Mouse (Mus musculus) adrenal gland, adult 2 months (tissue): Measurements from ENCODE around the gene Ninj1. TPM values are rescaled to one million over a fixed set of nuclear protein-coding genes. Genes with fewer than 3 reads are reported as not detected.
A peak's percentile ranks its signal among the peaks of the same experiment; 100 is the strongest.

Experiments used
- DNase-seq: peaks from one replicate; pipeline ENCODE4 v3.0.0; 2021
- polyA plus RNA-seq: library from polyadenylated mRNA; depleted of rRNA; stranded (reverse); fragments of >200 nt; gene quantifications from 2 replicates; pipeline ENCODE4 v1.2.3, GENCODE M21; 2012
- total RNA-seq, 2 experiments: library from RNA; stranded (reverse); gene quantifications; 2 replicates each; pipeline ENCODE4 v1.2.3; 2021

The Ninj1 gene
- total and polyA plus RNA-seq, 3 experiments, result 64.9 to 303 (median 66.3) TPM

DNA sequence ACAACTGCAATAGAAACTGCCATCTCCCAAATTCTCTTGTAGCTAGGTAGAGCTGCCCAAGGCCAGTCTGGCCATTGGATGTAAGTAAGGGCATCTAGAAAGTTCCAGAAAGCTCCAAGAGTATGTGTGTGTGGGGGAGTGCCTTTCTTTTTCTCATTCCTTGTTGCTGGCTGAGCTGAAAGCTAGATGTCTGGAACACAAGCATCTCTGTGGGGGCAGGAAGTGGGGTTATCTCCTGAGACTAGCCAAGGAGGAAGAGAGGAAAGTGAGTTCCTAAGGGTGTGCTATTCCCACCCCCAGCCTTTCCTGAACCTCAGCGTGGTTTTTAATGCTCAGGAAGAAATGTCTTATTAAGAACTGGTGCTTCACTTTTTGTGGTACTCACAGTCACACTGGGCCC is 15.6 kb upstream of the Ninj1 start:
- no peak for DNase-seq

DNA sequence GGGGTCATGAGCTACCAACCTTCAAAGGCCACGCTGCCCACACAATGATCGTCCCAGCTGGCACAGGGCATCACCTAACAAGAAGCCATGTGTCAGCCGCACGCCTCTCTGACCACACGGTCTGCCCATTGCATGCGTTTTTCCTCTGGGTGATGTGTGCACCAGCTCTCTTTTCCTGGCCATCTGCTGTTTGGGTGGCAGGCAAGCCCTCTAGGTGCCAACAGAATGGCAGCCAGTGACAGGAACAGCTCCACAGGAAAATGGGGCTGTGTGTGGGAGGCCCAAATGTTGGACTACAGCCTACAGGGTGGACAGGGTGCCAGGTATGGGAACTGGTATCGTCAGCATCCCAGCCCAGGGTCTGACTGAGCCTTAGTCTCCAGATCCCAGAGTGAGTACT is 14.9 kb upstream of the Ninj1 start:
- no peak for DNase-seq

DNA sequence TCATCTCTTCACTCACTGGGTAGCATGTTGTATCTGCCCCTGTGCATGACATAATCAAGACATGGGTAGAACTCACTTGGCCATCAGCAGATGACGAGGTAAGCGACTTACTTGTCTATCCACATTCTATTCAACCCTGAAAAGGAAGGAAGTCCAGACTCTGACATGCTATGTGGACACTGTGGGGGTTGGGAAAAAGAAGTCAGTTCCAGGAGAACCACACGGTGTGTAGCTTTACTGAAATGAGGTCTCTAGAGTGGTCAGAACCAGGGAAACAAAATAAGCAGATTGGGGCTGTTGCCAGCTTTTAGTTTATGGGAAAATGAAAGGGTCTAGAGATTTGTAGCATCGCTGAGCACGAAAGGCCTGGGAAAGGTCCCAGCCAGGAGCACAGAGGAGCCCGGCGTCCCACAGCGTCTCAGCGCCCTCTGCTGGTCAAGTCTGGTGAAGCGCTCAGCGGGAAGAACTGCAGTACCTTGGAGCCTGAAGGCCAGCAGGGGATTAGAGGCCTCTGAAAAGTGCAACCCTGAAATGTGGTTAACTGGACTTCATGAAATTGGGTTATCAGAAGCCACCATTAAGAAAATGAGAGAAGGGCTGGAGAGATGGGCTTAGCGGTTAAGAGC is 14.2 kb upstream of the Ninj1 start:
- DNase-seq, result peak; percentile 90

DNA sequence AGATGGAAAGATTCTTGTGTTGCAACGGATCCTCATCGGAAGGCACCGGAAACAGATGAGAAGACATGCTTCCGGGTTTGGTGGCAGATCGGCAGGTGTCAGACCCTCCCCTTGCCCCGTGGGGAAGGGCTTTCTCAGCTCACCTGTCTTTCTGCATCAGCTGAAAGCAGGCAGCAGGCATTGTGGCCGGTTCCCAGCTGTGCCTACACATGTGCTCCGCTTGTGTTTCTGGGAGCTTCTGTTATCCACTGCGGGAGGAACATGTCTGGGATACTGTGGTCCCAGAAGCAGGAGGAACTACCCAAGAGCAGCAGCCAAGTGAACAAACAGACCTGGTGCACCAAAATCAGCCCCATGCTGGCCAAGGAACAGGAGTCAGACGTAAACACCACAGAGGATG is 11.8 kb upstream of the Ninj1 start:
- no peak for DNase-seq

DNA sequence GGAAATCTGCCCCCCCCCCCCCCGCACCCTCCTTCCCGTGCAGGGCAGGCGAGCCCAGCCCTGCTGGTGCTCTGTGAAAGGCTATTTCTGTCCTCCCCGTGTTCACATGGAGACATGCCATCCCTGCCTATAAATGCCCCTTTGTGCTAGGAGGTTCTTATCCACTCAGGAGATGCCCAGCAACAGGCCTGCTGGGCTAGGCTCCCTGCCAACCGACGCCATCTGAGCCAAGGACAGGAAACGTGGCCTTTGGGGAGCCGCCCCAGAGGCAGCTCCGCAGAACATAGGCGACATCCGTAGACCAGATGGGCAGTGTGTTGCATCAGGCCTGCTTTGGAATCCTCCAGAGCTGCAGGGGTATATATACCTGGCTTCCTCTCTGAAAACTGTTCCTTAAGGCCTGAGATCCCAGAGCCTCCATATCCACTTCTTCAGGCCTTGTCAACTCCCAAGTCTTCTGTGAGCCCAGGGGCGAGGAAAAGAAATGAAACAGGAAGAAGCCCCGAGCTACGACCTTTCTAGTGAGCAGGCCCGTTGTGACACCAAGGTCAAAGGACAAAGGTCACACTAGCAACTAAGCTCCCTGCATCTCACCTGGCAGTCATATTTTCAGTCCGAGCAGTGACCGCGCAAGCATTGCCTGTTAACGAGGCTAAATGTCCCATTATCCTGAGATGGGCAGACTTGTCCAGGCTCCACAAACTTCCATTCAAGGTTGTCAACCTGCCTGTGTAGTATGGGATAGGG is 8.3 kb upstream of the Ninj1 start:
- peak; percentile 91 for DNase-seq

DNA sequence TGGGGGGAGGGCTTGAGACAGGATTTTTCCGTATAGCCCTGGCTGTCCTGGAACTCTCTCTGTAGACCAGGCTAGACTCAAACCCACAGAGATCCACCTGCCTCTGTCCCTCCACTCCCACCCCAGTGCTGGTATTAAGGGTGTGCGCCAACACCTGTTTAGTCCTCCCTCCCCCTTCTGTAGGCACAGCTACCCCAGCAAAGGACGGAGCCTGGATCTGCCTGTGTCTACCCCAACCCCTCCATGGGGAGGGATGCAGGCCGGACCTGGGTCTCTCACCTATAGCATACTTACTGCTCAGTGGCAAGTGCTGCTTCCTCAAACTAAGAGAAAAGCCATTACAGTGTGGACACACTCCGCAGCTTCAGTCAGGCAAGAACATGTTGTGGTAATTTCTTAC is 7.0 kb upstream of the Ninj1 start:
- no peak for DNase-seq

DNA sequence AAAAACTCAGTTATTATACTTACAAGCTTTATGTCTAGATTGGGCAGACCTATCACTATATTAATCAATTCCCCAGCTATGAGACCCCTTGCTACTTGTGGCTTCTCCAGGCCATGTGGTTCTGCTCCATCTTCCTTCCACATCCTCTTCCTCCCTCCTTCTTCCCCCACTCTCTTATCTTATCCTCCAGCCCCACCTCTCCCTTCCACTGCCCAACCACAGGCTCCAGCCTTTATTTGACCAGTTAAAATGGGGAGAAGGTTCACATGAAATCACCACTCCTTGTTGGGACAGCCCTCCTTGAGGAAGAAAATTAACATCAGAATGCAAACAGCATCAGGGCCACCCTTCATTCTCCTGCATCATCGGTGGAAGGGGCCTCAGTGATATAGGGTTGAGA is 6.6 kb upstream of the Ninj1 start:
- DNase-seq, result no peak

DNA sequence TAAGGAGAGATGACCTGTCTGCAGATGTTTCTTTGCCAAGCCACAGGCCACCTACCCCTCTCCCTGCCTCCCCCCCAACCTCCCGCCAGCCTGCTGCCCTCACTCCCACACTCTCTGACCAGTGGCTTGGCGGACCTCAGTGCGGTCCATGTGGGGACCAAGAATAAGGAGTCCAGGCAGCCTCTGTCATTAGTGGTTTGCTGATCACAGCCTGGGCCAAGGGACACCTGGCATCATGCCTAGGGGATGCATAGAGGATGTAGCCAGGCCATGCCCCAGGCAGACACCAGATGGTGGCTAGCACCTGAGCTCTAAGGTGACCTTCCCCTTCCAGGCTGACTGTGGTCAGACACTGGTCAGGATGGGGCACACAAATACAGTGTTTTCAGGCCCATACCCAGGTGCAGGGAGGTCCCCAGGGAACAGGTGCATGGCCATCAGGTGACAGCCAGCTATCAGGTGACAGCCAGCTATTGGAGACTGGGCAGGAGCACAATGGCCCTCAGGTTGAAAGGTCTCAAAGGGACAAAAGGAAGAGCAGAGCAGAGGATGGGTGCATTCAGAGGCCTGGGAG is 5.8 kb upstream of the Ninj1 start:
- DNase-seq, result no peak

DNA sequence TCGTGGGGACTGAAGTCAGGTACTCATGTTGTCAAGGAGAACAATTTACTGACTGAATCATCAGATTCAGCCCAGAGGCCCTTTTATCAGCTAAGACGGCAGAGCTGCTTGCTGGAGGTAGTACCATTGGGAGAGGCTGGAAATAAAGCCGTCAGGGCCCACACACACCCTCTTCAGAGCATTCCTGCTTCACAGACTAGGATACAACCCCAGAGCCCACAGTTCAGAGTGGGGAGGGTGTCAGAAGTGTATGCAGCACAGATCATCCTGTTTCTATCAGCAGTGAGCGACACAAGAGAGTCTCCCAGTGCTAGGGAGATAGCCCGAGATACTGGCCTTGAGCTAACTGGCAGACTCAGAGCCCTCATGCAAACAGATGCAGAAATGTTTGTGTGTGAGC is 4.1 kb upstream of the Ninj1 start:
- DNase-seq, result peak; percentile 62

DNA sequence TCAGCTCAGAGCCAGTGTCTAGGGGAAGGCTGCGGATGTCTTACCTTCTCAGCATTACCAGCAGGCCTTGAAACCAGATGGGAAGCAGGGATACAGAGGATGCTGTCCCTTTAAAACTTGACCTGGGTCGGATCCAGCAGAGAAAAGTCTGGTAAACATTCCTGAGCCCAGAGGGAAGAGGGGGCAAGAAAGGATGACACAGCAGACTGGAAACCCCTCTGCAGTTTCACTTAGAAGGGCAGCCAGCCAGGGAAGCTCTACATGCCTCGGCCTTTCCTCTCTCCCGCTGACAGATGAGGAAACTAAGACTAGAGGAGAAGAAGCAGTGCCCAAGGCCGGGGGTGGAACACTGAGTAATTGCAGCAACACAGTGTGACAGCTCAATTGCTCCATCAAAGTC is 3.6 kb upstream of the Ninj1 start:
- DNase-seq, result peak; percentile 66

DNA sequence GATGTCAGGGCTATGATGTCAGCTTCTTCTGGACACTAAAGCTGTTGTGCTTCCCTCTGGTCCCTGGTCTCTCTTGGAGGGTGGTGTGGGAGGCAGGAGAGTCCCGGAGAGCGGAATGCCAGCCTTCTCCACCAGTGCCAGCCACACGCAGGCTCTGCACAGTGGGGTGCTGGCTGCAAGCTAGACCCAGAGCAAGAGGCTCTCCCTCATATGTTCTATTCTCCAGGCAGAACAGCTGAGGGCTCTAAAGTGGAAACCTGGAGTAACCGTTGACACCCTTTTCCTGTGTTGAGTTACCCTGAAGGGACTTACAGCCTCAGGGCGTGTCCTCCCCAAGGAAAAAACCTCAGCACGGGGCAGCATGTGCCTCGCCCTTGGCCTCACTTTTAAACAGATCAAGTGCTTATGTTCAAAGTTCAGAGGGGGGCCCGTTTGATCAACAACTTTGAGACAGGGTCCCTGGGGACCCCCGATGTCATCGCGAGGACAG is 442 bp upstream of the Ninj1 start:
- DNase-seq, result no peak

DNA sequence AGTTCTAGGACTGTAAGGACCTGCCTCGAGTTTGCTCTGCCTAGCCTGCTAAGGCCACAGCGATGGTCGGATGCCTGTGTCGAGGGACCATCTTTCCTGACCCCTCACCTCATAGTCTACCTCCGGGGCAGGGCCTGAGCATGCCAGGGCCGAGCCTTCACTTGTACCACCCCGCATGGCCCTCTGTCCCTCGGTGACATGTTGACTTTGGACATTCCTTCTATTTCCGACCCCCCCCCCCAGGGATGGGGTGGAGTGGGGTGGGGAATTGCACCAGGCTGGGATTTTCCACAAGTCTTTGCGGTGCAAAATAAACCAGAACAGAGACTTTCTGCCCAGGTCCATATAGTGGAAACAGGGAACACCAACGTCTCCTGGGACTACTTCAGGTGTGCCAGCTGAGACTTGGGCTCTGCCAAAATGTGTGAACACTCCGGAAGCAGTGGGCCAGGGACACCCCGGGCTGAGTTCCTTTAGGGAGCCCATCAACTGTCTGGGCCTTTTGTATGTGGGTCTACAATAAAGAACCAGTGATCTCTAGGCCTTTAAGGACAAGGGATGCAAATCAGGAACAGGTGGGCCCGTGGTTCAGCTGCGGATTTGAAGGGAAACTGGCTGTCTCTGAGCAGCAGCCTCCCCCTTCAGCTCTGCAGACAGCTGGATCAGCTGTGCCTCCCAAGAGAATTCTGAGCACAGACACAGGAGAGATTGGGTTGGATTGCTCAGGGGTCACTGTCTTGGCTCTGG is 1.1 kb downstream of the Ninj1 start:
- no peak for DNase-seq

DNA sequence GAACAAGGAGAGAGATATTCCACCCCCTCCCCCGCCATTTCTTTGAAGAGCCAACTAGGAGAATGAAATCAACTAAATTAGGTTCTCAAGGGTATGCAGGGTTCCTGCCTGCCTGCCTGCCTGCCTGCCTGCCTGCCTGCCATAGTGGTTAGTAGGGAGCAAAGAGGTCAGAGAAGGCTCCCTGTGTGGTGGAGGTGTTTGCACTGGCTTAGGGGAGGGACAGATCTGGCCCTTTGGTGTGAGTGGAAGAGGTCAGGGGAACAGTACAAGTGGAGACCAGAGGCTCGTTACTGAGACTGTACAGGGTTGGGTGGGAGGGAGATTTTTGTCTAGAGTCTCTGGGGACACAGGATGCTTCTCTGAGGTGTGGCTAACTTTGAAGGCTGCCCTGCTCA is 1.7 kb downstream of the Ninj1 start:
- DNase-seq, result no peak

DNA sequence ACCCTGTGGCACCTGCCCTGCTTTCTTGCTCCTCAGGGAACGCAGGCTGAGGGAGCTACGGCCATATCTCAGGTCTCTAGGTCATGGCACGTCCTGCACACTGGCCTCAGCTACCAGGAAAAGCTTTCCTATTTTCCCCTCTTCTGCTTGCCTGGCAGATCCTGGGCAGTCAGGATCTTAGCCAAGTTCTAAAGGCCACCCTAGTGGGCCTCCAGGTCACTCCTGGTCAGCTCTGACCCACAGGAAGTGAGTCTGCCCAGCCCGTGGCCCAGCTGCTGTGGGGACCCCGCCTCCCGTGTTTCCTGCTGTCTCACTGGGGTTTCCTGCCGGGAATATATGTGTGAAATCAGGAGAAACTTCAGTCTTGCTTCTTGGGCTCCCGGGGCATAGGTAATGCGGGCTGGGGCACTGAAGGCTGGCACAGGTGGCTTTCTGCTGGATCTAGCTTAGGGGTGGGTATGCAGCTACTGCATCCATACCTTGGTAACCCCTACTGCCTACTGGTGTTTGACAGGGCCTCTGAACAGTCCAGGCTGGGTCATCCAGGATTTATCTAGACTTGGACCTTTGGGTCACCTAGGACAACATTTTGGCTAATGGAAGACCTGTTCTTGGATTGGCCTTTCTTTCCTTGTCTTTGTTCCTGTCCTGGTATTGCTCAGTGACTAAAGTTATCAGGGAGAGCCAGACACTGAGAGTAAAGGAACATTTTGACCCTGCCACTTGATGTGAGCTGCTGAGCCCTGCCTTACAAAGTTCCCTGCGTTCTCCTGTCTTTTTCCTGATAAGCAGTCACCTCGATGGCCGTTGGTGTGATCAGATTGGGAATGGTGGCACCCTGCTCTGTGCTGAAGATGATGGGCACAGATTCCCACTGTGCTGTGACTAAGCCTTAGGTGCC is 2.9 kb downstream of the Ninj1 start:
- DNase-seq, result peak; percentile 75

DNA sequence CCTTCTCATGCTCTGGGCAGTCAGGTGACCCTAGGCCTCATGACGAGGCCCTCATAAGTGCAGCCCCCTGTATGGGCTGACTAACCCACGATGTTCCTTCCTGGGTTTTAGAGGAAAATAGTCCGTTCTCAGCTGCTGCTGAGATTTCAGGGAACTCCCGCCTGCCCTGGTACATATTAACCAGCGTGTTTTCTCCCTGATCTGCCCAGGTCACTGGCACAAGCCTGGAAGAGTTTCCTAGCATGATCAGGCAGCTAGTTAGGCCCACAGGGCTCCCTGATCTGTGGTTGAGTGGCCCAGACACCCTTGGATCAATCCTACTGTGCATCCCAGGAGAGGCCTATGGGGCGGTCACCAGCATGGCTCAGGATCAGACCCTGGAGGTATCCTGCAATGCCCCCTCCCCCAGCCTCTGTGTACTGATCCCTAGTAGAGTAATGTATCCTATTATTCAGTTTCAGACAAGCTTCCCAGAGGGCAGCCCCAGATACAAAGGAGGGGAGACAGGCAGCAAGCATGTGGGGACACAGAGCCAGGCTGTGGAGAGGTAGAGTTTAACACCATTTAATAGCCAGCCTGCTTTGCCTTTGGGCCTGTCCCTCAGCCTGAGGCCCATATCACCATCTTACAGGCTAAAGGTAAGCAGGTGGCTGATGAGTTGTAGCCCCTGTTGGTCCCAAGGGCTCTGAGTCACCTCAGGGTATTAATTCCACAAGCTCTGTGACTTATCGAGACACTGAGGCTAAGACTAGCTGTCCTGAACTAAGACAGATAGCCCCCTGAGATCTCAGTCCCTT is 3.8 kb downstream of the Ninj1 start:
- no peak for DNase-seq

DNA sequence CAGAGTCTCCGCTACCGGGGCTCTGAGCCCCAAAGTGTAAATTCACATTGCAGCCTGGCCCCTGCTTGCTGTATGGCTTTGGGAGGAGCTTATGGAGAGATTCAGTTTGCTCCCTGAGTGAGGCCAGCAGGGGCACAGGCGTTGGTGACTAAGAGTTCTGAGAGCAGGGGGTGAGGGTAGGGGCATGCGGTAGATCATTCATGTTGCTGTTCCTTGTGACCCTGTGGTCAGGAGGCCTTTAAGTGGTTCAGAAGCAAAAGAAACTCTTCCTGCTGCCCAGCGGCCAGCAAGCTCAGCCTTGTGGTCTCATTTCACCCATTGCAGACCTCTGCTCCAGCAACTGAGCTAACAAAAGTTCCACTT is 4.4 kb downstream of the Ninj1 start:
- no peak for DNase-seq

DNA sequence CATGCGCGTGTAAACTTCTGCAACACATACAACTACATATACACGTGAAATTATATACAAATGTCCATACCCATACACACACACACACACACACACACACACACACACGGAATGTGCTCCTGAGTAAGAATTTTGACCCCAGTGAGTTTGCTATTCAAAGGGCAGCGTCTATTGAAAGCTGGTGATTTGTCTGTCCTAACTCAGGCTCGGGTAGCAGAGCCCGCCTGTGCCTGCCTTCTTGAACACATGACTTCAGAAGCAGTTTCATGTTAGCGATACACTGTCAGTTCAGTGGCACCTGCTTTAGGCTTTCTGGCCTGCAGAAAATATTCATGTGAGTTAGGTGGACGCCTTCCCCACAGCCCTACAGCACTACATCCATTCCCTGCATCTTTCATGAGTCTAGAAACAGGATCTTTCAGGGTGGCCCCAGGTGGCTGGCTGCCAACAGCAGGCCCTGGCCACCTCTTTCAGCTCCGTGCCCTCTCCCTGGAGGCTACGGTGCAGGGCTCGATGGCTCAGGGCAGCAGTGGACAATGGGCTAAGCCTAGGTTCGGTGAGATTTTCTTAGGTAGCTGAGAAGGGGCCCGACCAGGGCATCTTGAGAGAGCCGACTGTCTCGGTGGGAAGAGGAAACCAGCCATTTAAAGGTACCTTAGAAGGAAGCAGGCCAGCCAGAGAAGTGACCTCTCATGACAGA is 5.0 kb downstream of the Ninj1 start:
- DNase-seq, result no peak

DNA sequence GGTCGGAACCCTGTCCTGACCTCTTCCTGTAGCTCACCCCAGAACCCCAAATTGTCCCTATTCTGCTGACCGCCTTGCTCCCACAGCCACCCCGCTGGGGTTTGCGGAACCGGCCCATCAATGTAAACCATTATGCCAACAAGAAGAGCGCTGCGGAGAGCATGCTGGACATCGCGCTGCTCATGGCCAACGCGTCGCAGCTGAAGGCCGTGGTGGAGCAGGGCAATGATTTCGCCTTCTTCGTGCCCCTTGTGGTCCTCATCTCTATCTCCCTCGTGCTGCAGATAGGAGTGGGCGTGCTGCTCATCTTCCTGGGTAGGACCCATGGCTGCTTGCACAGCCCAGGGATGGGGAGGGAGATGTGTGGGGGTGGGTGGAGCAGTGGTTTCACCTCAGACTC is 6.4 kb downstream of the Ninj1 start:
- no peak for DNase-seq

DNA sequence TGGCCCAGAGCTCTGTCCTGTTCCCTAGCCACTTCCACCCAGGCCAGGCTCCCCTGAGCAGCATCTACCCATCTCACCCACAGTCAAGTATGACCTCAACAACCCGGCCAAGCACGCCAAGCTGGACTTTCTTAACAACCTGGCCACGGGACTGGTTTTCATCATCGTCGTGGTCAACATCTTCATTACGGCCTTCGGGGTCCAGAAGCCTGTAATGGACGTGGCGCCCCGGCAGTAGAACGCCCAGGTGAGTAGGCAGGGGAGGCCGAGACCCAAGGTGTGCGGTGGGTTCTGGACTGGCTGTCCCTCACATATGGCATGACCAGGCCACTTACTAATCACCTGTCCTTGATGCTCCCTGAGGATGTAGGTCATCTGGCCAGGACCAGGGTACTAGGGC is 7.5 kb downstream of the Ninj1 start:
- DNase-seq, result no peak

DNA sequence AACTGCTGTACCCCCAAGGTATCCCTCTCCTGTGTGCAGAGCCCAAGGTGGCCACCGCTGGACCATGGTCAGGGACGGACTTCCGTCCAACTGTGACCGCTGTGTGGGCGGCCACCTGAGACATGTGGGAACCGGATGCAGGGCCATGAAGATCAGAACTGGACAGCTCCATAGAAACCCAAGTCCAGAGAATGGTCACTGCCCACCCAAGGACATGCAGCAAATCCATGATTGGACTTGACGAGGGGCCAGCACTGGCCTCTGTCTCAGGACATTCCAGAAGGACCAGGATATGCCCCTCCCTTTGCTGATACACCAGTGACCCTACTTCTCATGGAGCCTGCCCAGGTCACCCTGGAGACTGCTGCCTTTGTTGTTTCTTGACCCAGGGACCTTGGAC is 8.4 kb downstream of the Ninj1 start:
- DNase-seq, result no peak
